Mouse (Mus musculus) limb, embryonic 11.5 days (tissue): ENCODE data around the gene Prkce. TPM values are rescaled to one million over a fixed set of nuclear protein-coding genes. Genes with fewer than 3 reads are reported as not detected.

Experiments used
- ATAC-seq: fragments of 200-750 bp; cut with Nextera tagmentation; 2 replicates; pipeline ENCODE4 v1.8.0; 2017; ENCODE audit warnings: low read depth; ENCODE audit not compliant: insufficient number of reproducible peaks, low FRiP score, low TSS enrichment
- DNase-seq: peaks from one replicate; pipeline ENCODE4 v3.0.0-alpha.2; 2015; ENCODE audit warnings: low spot score
- H3K27ac ChIP-seq: fragments of 300-500 bp; sonication (generic); replicated peaks from 2 replicates; pipeline ENCODE4 v1.5.1; 2014; ENCODE audit warnings: low read depth, mild to moderate bottlenecking, low read length
- H3K27me3 ChIP-seq: fragments of 300-500 bp; sonication (generic); 2 replicates; pipeline ENCODE4 v1.6.1; 2014; ENCODE audit warnings: mild to moderate bottlenecking, low read length, mixed read lengths; ENCODE audit not compliant: control insufficient read depth, insufficient read depth
- H3K36me3 ChIP-seq: fragments of 300-500 bp; sonication (generic); 2 replicates; pipeline ENCODE4 v1.6.1; 2014; ENCODE audit warnings: mild to moderate bottlenecking, low read length, moderate library complexity, mixed read lengths; ENCODE audit not compliant: control insufficient read depth, insufficient read depth
- H3K4me1 ChIP-seq: fragments of 300-500 bp; sonication (generic); 2 replicates; pipeline ENCODE4 v1.6.1; 2014; ENCODE audit warnings: low read length, mixed read lengths; ENCODE audit not compliant: control insufficient read depth, insufficient read depth
- H3K4me2 ChIP-seq: fragments of 300-500 bp; sonication (generic); 2 replicates; pipeline ENCODE4 v1.6.1; 2014; ENCODE audit warnings: low read depth, mild to moderate bottlenecking, moderate library complexity; ENCODE audit not compliant: severe bottlenecking
- H3K4me3 ChIP-seq: fragments of 300-500 bp; sonication (generic); 2 replicates; pipeline ENCODE4 v1.5.1; 2014; ENCODE audit warnings: low read depth, low read length
- H3K9ac ChIP-seq: fragments of 300-500 bp; sonication (generic); 2 replicates; pipeline ENCODE4 v1.6.1; 2014; ENCODE audit warnings: mild to moderate bottlenecking, low read length
- H3K9me3 ChIP-seq: fragments of 300-500 bp; sonication (generic); 2 replicates; pipeline ENCODE4 v1.6.1; 2016; ENCODE audit warnings: low read length; ENCODE audit not compliant: control insufficient read depth
- WGBS: fragments of 180-500 bp; shearing (Covaris S2); extraction: QIAGEN DNeasy Blood & Tissue Kit; methylation state at CpG from one replicate; pipeline ENCODE4 v1.1.7; 2014; 5-methylcytosine and 5-hydroxymethylcytosine counted together
- polyA plus RNA-seq: library from polyadenylated mRNA; unstranded; fragments of >200 nt; fragmentation: Nextera tagmentation; extraction: Ambion mirVana; gene quantifications from 2 replicates; pipeline ENCODE4 v1.2.1, GENCODE M21; 2014

Prkce gene
- polyA plus RNA-seq, 1 experiment from 2014 or later, result 5.1 TPM

DNA sequence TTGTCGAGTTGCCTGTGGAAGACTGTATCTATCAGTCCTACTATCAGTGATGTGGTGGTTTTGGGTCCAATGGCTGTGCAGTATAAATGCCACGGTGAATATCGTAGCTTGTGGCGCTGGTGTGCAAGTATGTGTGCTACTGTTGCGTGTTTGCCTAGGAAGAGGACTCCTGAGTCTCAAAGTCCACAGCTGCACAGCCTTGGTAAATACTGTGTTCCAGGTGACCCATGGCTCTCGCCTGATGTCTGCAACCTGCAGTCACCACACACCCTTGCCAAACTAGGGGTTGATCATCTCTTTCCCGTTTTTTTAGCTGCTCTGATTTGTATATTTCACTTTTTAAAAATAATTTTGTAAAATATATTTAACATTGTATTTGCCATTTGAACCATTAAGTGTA lies 273.5 kb downstream of the Prkce start:
- H3K36me3 ChIP-seq, result no peaks in the 10 kb centered on the region
- H3K9ac ChIP-seq, result no peak overlapping the region
- no peak for DNase-seq
- 93% methylated on average over 7 of the region's 7 CpGs for whole genome bisulfite sequencing
- H3K27me3 ChIP-seq, result no peaks in the 10 kb centered on the region
- no peak overlapping the region for H3K4me2 ChIP-seq
- no peaks in the 10 kb centered on the region for H3K4me1 ChIP-seq
- no peak overlapping the region for H3K27ac ChIP-seq
- H3K9me3 ChIP-seq, result no peaks in the 10 kb centered on the region
- H3K4me3 ChIP-seq, result no peak overlapping the region
- no peak for ATAC-seq

DNA sequence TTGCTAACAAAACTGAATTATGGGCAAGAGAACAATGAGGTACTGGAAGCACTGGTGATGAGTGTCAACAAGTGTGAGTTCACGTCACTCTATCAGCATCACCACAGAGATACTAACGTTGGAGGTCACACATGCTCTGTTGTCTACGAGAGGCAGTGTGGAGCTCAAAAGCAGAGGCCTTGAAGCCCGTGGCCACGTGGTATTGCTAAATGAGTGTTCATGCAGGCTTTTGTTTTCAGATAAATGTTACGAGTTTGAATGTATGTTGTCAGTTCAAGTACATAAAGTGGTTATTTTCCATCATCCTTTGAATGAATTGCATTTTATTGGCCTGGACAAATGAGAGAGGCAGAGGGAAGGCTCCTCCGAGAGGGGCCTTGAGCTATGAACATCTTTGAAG lies 276.3 kb downstream of the Prkce start:
- H3K4me2 ChIP-seq, result no peak overlapping the region
- no peak overlapping the region for H3K9ac ChIP-seq
- no peaks in the 10 kb centered on the region for H3K9me3 ChIP-seq
- DNase-seq, result no peak
- H3K27me3 ChIP-seq, result no peaks in the 10 kb centered on the region
- no peak overlapping the region for H3K27ac ChIP-seq
- no peaks in the 10 kb centered on the region for H3K4me1 ChIP-seq
- ATAC-seq, result no peak
- H3K36me3 ChIP-seq, result no peaks in the 10 kb centered on the region
- WGBS, result 73% methylated on average over 7 of the region's 7 CpGs
- H3K4me3 ChIP-seq, result no peak overlapping the region

DNA sequence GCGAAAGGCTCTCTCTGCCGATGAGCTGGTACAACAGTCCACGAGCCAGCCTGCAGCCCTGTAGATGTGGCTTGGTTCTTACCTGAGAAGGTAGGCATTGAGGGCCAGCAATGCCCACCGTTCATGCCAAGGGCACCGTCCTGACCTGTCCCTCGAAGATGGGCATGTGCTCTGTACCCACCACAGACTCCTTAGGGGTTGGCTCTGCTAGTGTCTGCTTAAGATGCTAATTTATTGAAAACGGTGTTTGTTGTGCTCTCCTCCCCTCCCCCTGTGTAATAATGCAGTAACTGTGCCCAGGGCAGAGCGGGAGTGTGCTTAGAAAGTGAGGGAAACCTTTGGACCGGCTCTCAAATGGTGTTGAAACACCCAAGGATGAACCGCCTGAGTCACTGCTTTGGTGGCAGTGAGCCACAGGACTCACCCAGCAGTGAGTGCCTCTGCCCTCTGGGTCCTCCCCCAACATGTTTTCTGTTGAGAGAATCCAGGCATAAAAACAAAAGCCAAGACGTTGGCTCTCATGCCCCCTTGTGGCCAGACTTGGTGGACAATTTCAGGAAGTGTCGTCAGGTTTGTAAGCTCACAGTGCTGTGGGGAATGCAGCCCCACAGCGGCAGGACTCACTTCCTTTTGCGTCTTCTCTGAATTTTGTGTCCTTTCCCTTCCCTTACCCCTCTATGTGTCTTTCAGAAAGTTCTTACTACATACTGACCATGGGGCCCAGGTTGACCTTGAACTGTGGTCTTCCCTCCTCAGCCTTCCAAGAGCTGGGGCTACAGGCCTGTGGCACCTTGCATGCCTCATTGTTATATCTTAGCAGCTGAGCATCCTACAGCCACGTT lies 277.2 kb downstream of the Prkce start:
- no peaks in the 10 kb centered on the region for H3K36me3 ChIP-seq
- no peak overlapping the region for H3K9ac ChIP-seq
- no peaks in the 10 kb centered on the region for H3K27me3 ChIP-seq
- no peaks in the 10 kb centered on the region for H3K9me3 ChIP-seq
- H3K4me2 ChIP-seq, result no peak overlapping the region
- H3K27ac ChIP-seq, result 0 out of 2 replicates have a peak overlapping the region, but pooled peaks have one; percentile 14
- no peaks in the 10 kb centered on the region for H3K4me1 ChIP-seq
- DNase-seq (peak; percentile 96), ATAC-seq (peak; percentile 67; the same call in 1 of the 2 replicates)
- H3K4me3 ChIP-seq, result no peak overlapping the region
- WGBS, result 42% methylated on average over 15 of the region's 15 CpGs

DNA sequence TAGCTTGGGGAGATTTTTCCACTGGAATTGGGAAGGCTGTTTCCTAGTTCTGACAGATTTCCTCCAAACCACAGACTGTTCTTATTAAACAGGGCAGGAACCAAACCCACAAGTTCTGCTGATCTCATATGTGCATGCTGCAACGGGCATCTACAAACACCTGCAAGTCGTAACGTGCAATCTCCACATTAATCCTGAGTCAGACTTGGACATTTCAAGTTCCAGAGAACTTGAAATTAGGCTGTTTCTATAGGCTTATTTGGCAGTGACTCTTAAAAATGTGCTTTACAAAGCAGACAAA lies 277.8 kb downstream of the Prkce start:
- H3K4me3 ChIP-seq, result no peak overlapping the region
- no peaks in the 10 kb centered on the region for H3K9me3 ChIP-seq
- DNase-seq (no peak), ATAC-seq (no peak)
- H3K9ac ChIP-seq, result no peak overlapping the region
- WGBS, result 35% methylated on average over 3 of the region's 3 CpGs
- H3K27ac ChIP-seq, result 0 out of 2 replicates have a peak overlapping the region, but pooled peaks have one; percentile 14
- H3K4me2 ChIP-seq, result no peak overlapping the region
- no peaks in the 10 kb centered on the region for H3K36me3 ChIP-seq
- H3K4me1 ChIP-seq, result no peaks in the 10 kb centered on the region
- H3K27me3 ChIP-seq, result no peaks in the 10 kb centered on the region

DNA sequence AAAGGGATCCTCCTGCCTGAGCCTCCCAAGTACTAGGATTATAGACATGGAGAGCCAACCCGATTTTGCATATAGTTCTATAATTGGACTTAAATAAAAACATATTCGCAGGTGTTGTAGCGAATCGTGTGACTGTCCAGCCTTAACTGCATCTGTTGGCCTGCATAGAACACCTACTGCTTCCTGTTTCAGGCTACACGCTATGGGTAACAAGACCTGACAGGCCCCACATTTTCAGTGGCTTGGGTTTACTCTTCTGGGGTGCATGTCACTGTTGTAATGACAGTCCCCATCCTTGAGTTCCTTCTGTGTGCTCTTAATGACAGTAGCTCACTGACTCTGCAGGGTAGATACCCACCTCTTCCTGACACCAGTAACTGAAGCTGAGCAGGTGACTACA lies 278.3 kb downstream of the Prkce start:
- WGBS, result 84% methylated on average over 5 of the region's 5 CpGs
- no peak for DNase-seq
- Histone ChIP-seq H3K36me3 (no peaks in the 10 kb centered on the region), H3K27ac (no peak overlapping the region), H3K9ac (no peak overlapping the region), H3K4me1 (no peaks in the 10 kb centered on the region), H3K4me2 (no peak overlapping the region), H3K4me3 (no peak overlapping the region), H3K27me3 (no peaks in the 10 kb centered on the region), H3K9me3 (no peaks in the 10 kb centered on the region)
- ATAC-seq, result no peak

DNA sequence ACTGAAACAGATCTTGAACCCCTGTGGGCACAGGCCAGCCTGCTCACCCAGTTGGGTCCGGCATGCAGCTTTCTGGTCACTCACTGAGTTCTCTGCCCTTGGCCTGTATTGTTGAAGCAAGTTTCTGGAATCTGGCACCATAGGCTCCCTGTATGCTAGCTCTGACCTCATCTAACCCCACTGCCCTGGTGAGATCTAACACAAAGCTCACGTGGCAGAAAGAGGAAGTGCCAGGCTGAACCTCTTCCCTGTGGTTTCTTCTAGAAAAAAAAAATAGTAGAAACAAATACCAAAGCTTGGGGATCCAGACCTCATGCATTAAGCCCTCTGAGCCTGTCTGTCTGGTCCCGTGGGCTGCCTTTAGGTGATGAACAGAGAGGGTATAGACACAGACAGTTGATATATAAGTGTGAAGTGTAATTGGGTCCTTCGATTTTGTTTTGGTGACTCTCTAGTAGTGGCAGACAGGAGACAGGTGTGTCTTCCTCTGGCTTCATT lies 279.6 kb downstream of the Prkce start:
- Histone ChIP-seq H3K4me3 (no peak overlapping the region), H3K4me2 (no peak overlapping the region), H3K9me3 (no peaks in the 10 kb centered on the region), H3K27ac (no peak overlapping the region), H3K36me3 (no peaks in the 10 kb centered on the region), H3K4me1 (no peaks in the 10 kb centered on the region), H3K9ac (no peak overlapping the region), H3K27me3 (no peaks in the 10 kb centered on the region)
- 87% methylated on average over 4 of the region's 4 CpGs for WGBS
- DNase-seq, result no peak
- no peak for ATAC-seq

DNA sequence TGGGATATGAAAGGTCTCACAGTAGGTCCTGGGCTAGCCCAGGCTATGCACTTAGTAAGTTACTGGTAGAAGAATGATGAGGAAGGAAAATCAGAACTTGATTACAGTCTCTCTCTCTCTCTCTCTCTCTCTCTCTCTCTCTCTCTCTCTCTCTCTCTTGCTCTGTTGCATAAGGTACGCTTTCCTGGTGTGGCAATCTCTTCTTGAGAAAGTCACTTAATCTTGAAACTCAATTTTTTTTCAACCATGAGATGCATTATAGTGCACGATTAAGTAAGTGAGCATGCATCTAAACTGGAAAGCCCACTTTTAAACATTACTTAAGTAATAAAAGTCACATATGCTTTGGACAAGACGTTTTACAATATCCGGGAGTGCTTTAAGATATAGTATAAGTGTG lies 285.3 kb downstream of the Prkce start:
- Histone ChIP-seq H3K4me2 (no peak overlapping the region), H3K27ac (no peak overlapping the region), H3K36me3 (no peaks in the 10 kb centered on the region), H3K4me1 (no peaks in the 10 kb centered on the region), H3K9ac (no peak overlapping the region), H3K9me3 (no peaks in the 10 kb centered on the region), H3K27me3 (no peaks in the 10 kb centered on the region), H3K4me3 (no peak overlapping the region)
- no peak for ATAC-seq
- no peak for DNase-seq
- 91% methylated on average over 4 of the region's 4 CpGs for WGBS

DNA sequence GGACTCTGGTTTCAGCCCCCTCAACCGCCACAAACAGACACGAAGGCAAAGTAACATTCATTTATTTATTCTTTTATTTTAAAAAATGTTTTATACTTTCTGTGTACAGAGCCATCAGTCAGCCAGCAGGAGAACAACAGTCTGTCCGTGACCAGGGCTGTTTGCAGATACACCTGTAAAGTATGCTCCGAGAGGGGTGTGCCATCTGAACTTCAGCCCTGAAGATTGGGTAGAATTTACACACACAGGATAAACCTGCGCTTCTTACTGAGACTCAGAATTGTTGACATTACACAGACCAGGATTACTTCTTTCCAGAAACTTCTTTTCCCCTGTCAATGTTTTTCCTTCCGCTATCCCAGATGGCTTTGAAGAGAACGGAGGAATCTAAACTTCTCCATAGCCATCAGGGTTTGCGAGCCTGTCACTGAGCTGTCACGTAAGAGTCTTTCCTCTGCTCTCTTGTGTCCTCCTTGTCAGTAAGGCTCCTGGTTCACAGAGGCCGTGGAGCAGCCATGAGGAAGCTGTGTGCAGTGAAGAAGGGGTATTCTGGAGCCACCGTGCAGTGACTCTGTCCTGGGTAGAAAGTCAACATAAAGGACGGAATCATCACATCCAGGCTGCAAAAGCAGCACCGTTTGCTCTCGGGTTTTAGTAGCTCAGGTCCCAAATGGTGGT lies 286.2 kb downstream of the Prkce start:
- Histone ChIP-seq H3K9ac (no peak overlapping the region), H3K27me3 (no peaks in the 10 kb centered on the region), H3K4me2 (no peak overlapping the region), H3K27ac (no peak overlapping the region), H3K4me1 (no peaks in the 10 kb centered on the region), H3K4me3 (no peak overlapping the region), H3K9me3 (no peaks in the 10 kb centered on the region), H3K36me3 (no peaks in the 10 kb centered on the region)
- DNase-seq (no peak), ATAC-seq (no peak)
- 89% methylated on average over 14 of the region's 14 CpGs for WGBS
